Mouse (Mus musculus): ENCODE results near the gene Gng13. TPM values are rescaled to one million over a fixed set of nuclear protein-coding genes. Genes with fewer than 3 reads are reported as not detected.

The Gng13 gene
- polyA plus RNA-seq, 1 experiment from 2014 or later: 2.7 TPM

DNA sequence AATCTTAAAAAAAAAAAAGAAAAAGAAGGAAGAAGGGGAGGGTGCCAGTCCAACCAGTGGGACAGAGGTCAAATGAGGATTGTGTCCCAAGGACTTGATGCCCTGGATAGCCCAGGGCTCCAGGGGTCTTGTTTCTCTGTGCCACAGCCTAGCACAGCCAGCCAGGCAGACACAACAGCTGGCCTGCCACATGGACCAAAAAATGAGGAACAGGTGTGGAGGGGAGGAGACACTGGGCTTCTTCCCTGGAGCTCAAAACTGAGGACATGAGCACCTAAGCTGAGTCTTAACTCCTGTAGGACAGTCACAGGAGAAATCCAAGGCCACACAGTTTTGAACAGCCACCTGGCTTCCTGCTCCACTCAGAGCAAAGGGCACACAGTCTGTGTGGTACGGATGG lies 20.7 kb upstream of the Gng13 start:
- Histone ChIP-seq H3K9me3 (replicated peaks; ENCODE audit: control insufficient read depth, low read length) (no peaks in the 10 kb centered on the region), H3K9ac (ENCODE audit: low read depth, low read length) (no peak overlapping the region), H3K27ac (ENCODE audit: low read depth, low read length) (no peak overlapping the region), H3K4me3 (ENCODE audit: low read depth, low read length) (no peak overlapping the region), H3K4me1 (ENCODE audit: control insufficient read depth, insufficient read depth, low read length) (no peaks in the 10 kb centered on the region), H3K4me2 (no peak overlapping the region), H3K27me3 (ENCODE audit: control insufficient read depth, insufficient read depth, low read length) (peaks cover 6% of the 10 kb centered on the region; the same call in 1 of the 2 replicates), H3K36me3 (ENCODE audit: control insufficient read depth, insufficient read depth, low read length) (no peaks in the 10 kb centered on the region)
- ATAC-seq (replicated peaks; ENCODE audit: insufficient number of reproducible peaks, low FRiP score, low TSS enrichment): no peak
- 38% methylated on average over 1 of the region's 1 CpGs for WGBS (ENCODE audit: insufficient replicate concordance)

- no peak overlapping the region for H3K4me2 ChIP-seq
- no peak overlapping the region for H3K4me3 ChIP-seq (ENCODE audit: low read depth, low read length)
- H3K27me3 ChIP-seq (ENCODE audit: control insufficient read depth, insufficient read depth, low read length): peaks cover 6% of the 10 kb centered on the region; the same call in 1 of the 2 replicates
- H3K9me3 ChIP-seq (replicated peaks; ENCODE audit: control insufficient read depth, low read length): no peaks in the 10 kb centered on the region
- H3K9ac ChIP-seq (ENCODE audit: low read depth, low read length): no peak overlapping the region
- H3K36me3 ChIP-seq (ENCODE audit: control insufficient read depth, insufficient read depth, low read length): no peaks in the 10 kb centered on the region
- no peak overlapping the region for H3K27ac ChIP-seq (ENCODE audit: low read depth, low read length)
- WGBS (ENCODE audit: insufficient replicate concordance): 14% methylated on average over 7 of the region's 7 CpGs
- H3K4me1 ChIP-seq (ENCODE audit: control insufficient read depth, insufficient read depth, low read length): no peaks in the 10 kb centered on the region
- ATAC-seq (replicated peaks; ENCODE audit: insufficient number of reproducible peaks, low FRiP score, low TSS enrichment): no peak
These were observed 18.5 kb upstream of the Gng13 start for GRCm38 (mm10) chr17:25698446-25698845.

DNA sequence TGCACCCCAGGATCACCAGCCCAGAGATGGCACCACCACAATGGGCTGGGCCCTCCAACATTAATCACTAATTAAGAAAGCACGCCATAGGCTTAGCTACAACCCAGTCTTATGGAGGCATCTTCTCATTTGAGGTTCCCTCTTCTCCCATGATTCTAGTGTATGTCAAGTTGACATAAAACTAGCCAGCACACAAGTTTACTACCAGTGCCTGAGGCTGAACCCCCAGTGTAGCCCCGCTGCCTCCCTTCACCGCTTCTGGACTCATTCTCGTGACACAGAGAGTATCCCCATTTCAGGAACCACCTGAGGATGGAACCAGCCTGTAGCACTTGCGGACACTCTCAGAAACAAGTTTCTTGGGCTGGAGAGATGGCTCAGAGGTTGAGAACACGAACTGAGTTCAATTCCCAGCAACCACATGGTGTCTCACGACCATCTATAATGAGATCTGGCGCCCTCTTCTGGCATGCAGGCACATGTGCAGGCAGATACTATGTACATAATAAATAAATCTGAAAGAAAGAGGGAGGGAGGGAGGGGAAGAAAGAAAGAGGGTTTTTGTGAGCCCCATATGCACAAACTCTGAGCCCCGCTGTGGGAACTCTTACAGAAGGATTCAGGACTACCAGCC lies 16.0 kb upstream of the Gng13 start:
- no peaks in the 10 kb centered on the region for H3K4me1 ChIP-seq (ENCODE audit: control insufficient read depth, insufficient read depth, low read length)
- H3K27ac ChIP-seq (ENCODE audit: low read depth, low read length): no peak overlapping the region
- no peak overlapping the region for H3K9ac ChIP-seq (ENCODE audit: low read depth, low read length)
- no peaks in the 10 kb centered on the region for H3K9me3 ChIP-seq (replicated peaks; ENCODE audit: control insufficient read depth, low read length)
- H3K36me3 ChIP-seq (ENCODE audit: control insufficient read depth, insufficient read depth, low read length): no peaks in the 10 kb centered on the region
- no peak overlapping the region for H3K4me3 ChIP-seq (ENCODE audit: low read depth, low read length)
- peaks cover 6% of the 10 kb centered on the region; the same call in 1 of the 2 replicates for H3K27me3 ChIP-seq (ENCODE audit: control insufficient read depth, insufficient read depth, low read length)
- WGBS (ENCODE audit: insufficient replicate concordance): 58% methylated on average over 9 of the region's 9 CpGs
- H3K4me2 ChIP-seq: no peak overlapping the region
- no peak for ATAC-seq (replicated peaks; ENCODE audit: insufficient number of reproducible peaks, low FRiP score, low TSS enrichment)

DNA sequence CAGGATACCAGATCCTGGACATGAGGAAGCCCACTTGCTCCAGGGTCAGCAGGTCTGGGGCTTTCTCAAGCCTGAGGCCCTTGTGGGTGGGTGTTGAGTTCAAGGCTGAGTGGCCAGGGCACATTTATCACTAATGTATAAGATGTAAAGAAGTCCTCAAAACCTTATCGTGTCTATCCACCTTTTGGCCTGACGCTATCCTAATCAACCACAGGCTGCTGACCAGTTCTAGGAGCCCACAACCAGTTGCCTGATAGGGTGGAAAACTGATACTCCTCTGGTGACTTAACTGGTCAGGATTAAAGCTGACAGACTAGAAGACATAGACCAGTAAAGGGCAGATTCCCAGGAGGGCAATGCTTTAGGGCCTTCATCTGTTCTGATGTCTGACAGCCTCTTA lies 7.0 kb upstream of the Gng13 start:
- 84% methylated on average over 2 of the region's 2 CpGs for WGBS (ENCODE audit: insufficient replicate concordance)
- Histone ChIP-seq H3K4me3 (ENCODE audit: low read depth, low read length) (no peak overlapping the region), H3K36me3 (ENCODE audit: control insufficient read depth, insufficient read depth, low read length) (no peaks in the 10 kb centered on the region), H3K9me3 (replicated peaks; ENCODE audit: control insufficient read depth, low read length) (0 out of 2 replicates have a peak, but pooled peaks cover 2% of the 10 kb centered on the region), H3K9ac (ENCODE audit: low read depth, low read length) (no peak overlapping the region), H3K27ac (ENCODE audit: low read depth, low read length) (no peak overlapping the region), H3K4me2 (no peak overlapping the region), H3K27me3 (ENCODE audit: control insufficient read depth, insufficient read depth, low read length) (no peaks in the 10 kb centered on the region; the same call in 1 of the 2 replicates), H3K4me1 (ENCODE audit: control insufficient read depth, insufficient read depth, low read length) (no peaks in the 10 kb centered on the region)
- ATAC-seq (replicated peaks; ENCODE audit: insufficient number of reproducible peaks, low FRiP score, low TSS enrichment): no peak

DNA sequence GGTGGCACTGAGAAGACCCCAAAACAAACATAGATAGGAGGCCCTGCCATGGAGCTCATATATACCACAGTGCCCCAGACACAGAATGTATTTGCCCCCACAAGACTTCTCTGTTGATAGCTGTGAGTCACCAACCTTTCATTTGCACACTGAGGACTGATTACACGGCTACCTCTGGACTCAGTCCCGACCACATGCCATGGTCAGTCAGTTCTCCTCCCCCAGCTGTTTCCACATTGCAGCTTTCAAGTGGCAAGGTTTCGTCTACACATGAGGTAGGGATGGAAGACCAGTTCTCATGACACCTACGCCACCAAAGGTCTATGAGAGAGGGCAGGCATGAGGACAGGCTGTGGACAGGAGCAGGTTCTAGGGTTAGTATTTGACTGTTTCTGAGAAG lies 5.8 kb upstream of the Gng13 start:
- WGBS (ENCODE audit: insufficient replicate concordance): 75% methylated on average over 4 of the region's 4 CpGs
- no peak for ATAC-seq (replicated peaks; ENCODE audit: insufficient number of reproducible peaks, low FRiP score, low TSS enrichment)
- Histone ChIP-seq H3K4me1 (ENCODE audit: control insufficient read depth, insufficient read depth, low read length) (0 out of 2 replicates have a peak, but pooled peaks cover 1% of the 10 kb centered on the region), H3K36me3 (ENCODE audit: control insufficient read depth, insufficient read depth, low read length) (no peaks in the 10 kb centered on the region), H3K27ac (ENCODE audit: low read depth, low read length) (no peak overlapping the region), H3K4me3 (ENCODE audit: low read depth, low read length) (no peak overlapping the region), H3K9me3 (replicated peaks; ENCODE audit: control insufficient read depth, low read length) (0 out of 2 replicates have a peak, but pooled peaks cover 2% of the 10 kb centered on the region), H3K4me2 (no peak overlapping the region), H3K9ac (ENCODE audit: low read depth, low read length) (no peak overlapping the region), H3K27me3 (ENCODE audit: control insufficient read depth, insufficient read depth, low read length) (peaks cover 8% of the 10 kb centered on the region)

- H3K9ac ChIP-seq (ENCODE audit: low read depth, low read length): no peak overlapping the region
- 38% methylated on average over 3 of the region's 3 CpGs for WGBS (ENCODE audit: insufficient replicate concordance)
- H3K4me2 ChIP-seq: no peak overlapping the region; the same call in 1 of the 2 replicates
- peaks cover 36% of the 10 kb centered on the region for H3K27me3 ChIP-seq (ENCODE audit: control insufficient read depth, insufficient read depth, low read length)
- H3K27ac ChIP-seq (ENCODE audit: low read depth, low read length): no peak overlapping the region
- H3K4me3 ChIP-seq (ENCODE audit: low read depth, low read length): no peak overlapping the region
- peaks cover 12% of the 10 kb centered on the region; the same call in 1 of the 2 replicates for H3K4me1 ChIP-seq (ENCODE audit: control insufficient read depth, insufficient read depth, low read length)
- peaks cover 3% of the 10 kb centered on the region; the same call in 1 of the 2 replicates for H3K36me3 ChIP-seq (ENCODE audit: control insufficient read depth, insufficient read depth, low read length)
- no peak for ATAC-seq (replicated peaks; ENCODE audit: insufficient number of reproducible peaks, low FRiP score, low TSS enrichment)
- H3K9me3 ChIP-seq (replicated peaks; ENCODE audit: control insufficient read depth, low read length): no peaks in the 10 kb centered on the region
These were observed 1.3 kb upstream of the Gng13 start for GRCm38 (mm10) chr17:25715627-25716026.

DNA sequence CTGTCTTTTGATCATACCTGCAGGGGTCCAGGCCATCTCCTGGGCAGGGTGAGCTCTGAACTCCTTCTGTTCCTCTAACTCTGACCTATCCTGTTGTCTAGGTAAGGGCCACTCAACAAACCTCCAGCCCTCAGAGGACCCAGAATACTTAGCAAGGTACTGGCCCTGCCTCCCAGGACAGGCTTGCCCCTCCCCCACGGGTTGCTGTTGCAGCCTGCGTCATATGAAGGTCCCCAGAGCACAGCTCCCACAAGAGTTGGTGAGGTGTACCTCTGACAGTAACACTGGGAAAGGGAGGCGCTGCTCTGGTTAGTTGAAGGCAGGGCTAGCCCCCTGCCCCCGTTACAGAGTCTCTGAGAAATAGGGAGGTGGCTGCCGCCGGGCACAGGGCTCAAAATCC lies 841 bp upstream of the Gng13 start:
- Histone ChIP-seq H3K4me1 (ENCODE audit: control insufficient read depth, insufficient read depth, low read length) (peaks cover 12% of the 10 kb centered on the region; the same call in 1 of the 2 replicates), H3K36me3 (ENCODE audit: control insufficient read depth, insufficient read depth, low read length) (peaks cover 5% of the 10 kb centered on the region; the same call in 1 of the 2 replicates), H3K27me3 (ENCODE audit: control insufficient read depth, insufficient read depth, low read length) (peaks cover 36% of the 10 kb centered on the region), H3K4me2 (peak overlapping the region; percentile 92), H3K9ac (ENCODE audit: low read depth, low read length) (no peak overlapping the region), H3K4me3 (ENCODE audit: low read depth, low read length) (no peak overlapping the region), H3K27ac (ENCODE audit: low read depth, low read length) (no peak overlapping the region), H3K9me3 (replicated peaks; ENCODE audit: control insufficient read depth, low read length) (no peaks in the 10 kb centered on the region)
- 5% methylated on average over 6 of the region's 6 CpGs for WGBS (ENCODE audit: insufficient replicate concordance)
- no peak for ATAC-seq (replicated peaks; ENCODE audit: insufficient number of reproducible peaks, low FRiP score, low TSS enrichment)

- 6% methylated on average over 6 of the region's 6 CpGs for WGBS (ENCODE audit: insufficient replicate concordance)
- H3K4me3 ChIP-seq (ENCODE audit: low read depth, low read length): peak overlapping the region; percentile 45
These were observed 720 bp downstream of the Gng13 start for GRCm38 (mm10) chr17:25717691-25718090.

DNA sequence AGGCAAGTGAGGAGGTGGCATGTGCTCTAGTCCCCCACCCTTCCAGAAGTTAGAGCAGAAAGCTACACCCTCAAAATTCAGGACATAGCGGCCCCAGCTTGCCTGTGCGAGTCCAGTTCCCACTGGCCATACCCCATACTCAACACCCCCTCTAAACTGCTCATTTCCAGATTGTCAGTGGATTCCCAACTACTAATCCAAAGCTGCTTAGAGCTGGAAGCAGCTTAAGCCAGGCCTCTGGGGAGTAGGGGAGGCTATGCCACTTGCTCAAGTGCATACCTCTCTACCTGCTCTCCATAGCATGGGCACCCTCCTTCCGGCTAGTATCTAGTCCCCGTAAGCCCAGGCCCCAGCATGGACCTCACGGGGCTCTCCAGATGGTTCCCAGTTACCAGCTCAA lies 4.5 kb downstream of the Gng13 start:
- Histone ChIP-seq H3K9ac (ENCODE audit: low read depth, low read length) (no peak overlapping the region), H3K4me2 (no peak overlapping the region), H3K27me3 (ENCODE audit: control insufficient read depth, insufficient read depth, low read length) (peaks cover 26% of the 10 kb centered on the region), H3K4me3 (ENCODE audit: low read depth, low read length) (no peak overlapping the region), H3K9me3 (replicated peaks; ENCODE audit: control insufficient read depth, low read length) (no peaks in the 10 kb centered on the region), H3K27ac (ENCODE audit: low read depth, low read length) (no peak overlapping the region), H3K4me1 (ENCODE audit: control insufficient read depth, insufficient read depth, low read length) (peaks cover 12% of the 10 kb centered on the region; the same call in 1 of the 2 replicates), H3K36me3 (ENCODE audit: control insufficient read depth, insufficient read depth, low read length) (peaks cover 5% of the 10 kb centered on the region)
- ATAC-seq (replicated peaks; ENCODE audit: insufficient number of reproducible peaks, low FRiP score, low TSS enrichment): no peak
- WGBS (ENCODE audit: insufficient replicate concordance): 90% methylated on average over 5 of the region's 5 CpGs

More at GRCm38 (mm10) chr17:25717691-25718090, 720 bp downstream of the Gng13 start:
- Histone ChIP-seq H3K4me2 (peak overlapping the region; percentile 92), H3K36me3 (ENCODE audit: control insufficient read depth, insufficient read depth, low read length) (peaks cover 5% of the 10 kb centered on the region), H3K4me1 (ENCODE audit: control insufficient read depth, insufficient read depth, low read length) (peaks cover 12% of the 10 kb centered on the region; the same call in 1 of the 2 replicates), H3K9ac (ENCODE audit: low read depth, low read length) (peak overlapping the region; percentile 52), H3K27me3 (ENCODE audit: control insufficient read depth, insufficient read depth, low read length) (peaks cover 36% of the 10 kb centered on the region), H3K9me3 (replicated peaks; ENCODE audit: control insufficient read depth, low read length) (no peaks in the 10 kb centered on the region), H3K27ac (ENCODE audit: low read depth, low read length) (no peak overlapping the region)
- no peak for ATAC-seq (replicated peaks; ENCODE audit: insufficient number of reproducible peaks, low FRiP score, low TSS enrichment)
